Mouse (Mus musculus) heart, embryonic 13.5 days (tissue): Measurements from ENCODE around the gene Rtl3. TPM values are rescaled to one million over a fixed set of nuclear protein-coding genes. Genes with fewer than 3 reads are reported as not detected.

Experiments
- polyA plus RNA-seq: library from polyadenylated mRNA; unstranded; fragments of >200 nt; fragmentation: Nextera tagmentation; extraction: Ambion mirVana; gene quantifications from 2 replicates; pipeline ENCODE4 v1.2.1, GENCODE M21; 2015

Gene Rtl3
- polyA plus RNA-seq, 1 experiment from 2014 or later: 6.0 TPM

Other genes with a start within 250 kb of the Rtl3 start
- 1.5 and 2.6 TPM in 2 replicates for gene Cysltr1, start 237.0 kb downstream of the Rtl3 start, polyA plus RNA-seq
- 8.0 and 8.3 TPM in 2 replicates for gene Lpar4, start 80.0 kb upstream of the Rtl3 start, polyA plus RNA-seq
- gene P2ry10, start 247.8 kb upstream of the Rtl3 start, polyA plus RNA-seq: not detected in 2 replicates